Mouse (Mus musculus) megakaryocyte, embryonic 14.5 days (primary cell): Measurements from ENCODE around the gene Cryl1.

ENCODE experiments used
- FLI1 ChIP-seq: IDR thresholded peaks from 2 replicates; pipeline ENCODE4 v1.6.1; 2012; ENCODE audit warnings: low read length, inconsistent platforms, mixed read lengths
- GATA1 ChIP-seq: IDR thresholded peaks from 3 replicates; pipeline ENCODE4 v1.6.1; 2012; ENCODE audit warnings: mixed read lengths, low read length, inconsistent platforms, borderline replicate concordance

DNA sequence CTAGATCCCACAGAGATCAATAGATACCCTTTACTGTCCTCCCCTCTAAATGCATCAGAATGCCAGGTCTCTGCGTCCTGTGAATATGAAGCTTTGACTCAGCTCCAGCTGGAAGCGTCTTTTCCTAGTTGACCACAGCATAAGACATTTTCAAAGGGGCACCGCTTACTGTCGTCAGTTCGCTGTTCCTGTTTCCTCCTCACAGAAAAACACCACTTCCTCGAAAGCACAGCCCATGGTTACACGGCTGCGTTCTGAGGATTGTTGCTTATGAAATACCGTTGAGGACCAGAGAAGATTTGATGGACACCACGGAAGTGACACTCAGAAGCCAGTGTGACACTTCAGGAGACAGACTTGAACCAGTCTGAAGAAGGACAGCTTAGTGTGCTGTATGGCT is 134.4 kb downstream of the Cryl1 start:
- TF ChIP-seq GATA1 (no peak), FLI1 (no peak)
